Mouse (Mus musculus) embryonic fibroblast, embryonic 13.5 days (primary cell): ENCODE measurements around the gene Ncapd3.

ENCODE experiments used
- CTCF ChIP-seq: IDR thresholded peaks from 2 replicates; pipeline ENCODE4 v1.5.1; 2011; ENCODE audit warnings: mild to moderate bottlenecking, control low read depth, low read length, moderate library complexity, borderline replicate concordance; ENCODE audit not compliant: insufficient read depth
- POLR2A ChIP-seq: IDR thresholded peaks from 2 replicates; pipeline ENCODE4 v1.6.1; 2011; ENCODE audit warnings: low read depth, mild to moderate bottlenecking, control low read depth, low read length, moderate library complexity

DNA sequence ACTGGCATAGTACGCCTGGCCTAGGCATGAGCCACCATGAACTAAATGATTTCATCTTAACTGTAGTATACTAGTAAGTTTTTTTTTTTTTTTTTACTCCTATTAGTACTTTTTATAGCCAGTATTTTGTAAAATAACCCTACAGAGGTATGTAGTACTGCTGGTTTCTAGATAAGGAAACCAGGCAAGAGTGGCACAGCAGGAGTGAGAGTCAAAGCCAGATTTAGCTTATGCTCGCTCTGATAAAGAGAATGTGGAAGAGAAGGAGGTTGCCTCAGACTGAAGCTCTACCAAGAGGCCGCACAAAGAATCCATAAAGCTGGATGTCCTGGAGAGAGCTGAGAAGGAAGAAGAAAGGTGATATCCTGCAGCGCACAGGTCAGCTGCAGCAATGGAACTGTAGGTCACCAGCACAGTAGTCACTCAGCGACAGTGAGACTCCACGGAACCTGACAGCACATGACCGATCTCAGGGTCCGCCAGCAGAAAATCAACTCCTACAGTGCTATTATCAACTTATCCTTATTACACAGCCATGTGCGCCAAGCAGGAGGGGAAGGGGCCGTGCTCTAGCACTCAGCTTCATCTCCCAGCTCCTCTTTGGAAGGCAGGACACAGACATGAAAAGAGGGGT, 110.6 kb downstream of the Ncapd3 start:
- TF ChIP-seq POLR2A (no peak), CTCF (no peak)
